ENCODE assay signal across 25 mouse cellular contexts in genomic region chr11:100121466-100121865, GRCm38 (mm10). TPM values are rescaled to one million over a fixed set of nuclear protein-coding genes. Genes with fewer than 3 reads are reported as not detected.
A peak's percentile ranks its signal among the peaks of the same experiment; 100 is the strongest.
DNase-seq lines count a peak whose midpoint lies in the region; ATAC-seq and TF ChIP-seq lines count a peak whose summit lies in the region.
"Had no signal": no experiment of that assay in that cellular context is flagged by ENCODE, and none has a peak within 500 bp of the region (broad histone marks: within the 10 kb centered on the region; RNA-seq: fewer than 3 reads in every experiment).

TSS of gene Krt13 (minus strand) at chr11:100121566.

- H3ac ChIP-seq in C2C12 (ENCODE audit: control insufficient read depth, insufficient read length, low read depth) (no peak within 1 kb of the TSS), myocyte (ENCODE audit: control insufficient read depth, insufficient read length) (no peak within 1 kb of the TSS)

- H3K4me2 ChIP-seq in embryonic facial prominence, embryonic 14.5 days (ENCODE audit: low read depth, low read length) = no peak within 1 kb of the TSS
- H3K4me2 ChIP-seq in myocyte (ENCODE audit: low read depth) = peak within 1 kb of the TSS; percentile 41
- no peak within 1 kb of the TSS for H3K4me2 ChIP-seq in stomach, embryonic 16.5 days (ENCODE audit: low read depth, low read length)
- no peak within 1 kb of the TSS for H3K4me2 ChIP-seq in midbrain, embryonic 13.5 days (replicated peaks)
- H3K4me2 ChIP-seq: forebrain, embryonic 12.5 days; hindbrain, embryonic 12.5 days had no signal

- no peak within 1 kb of the TSS for H3K27ac ChIP-seq in embryonic facial prominence, embryonic 14.5 days (replicated peaks; ENCODE audit: low read depth, low read length)
- no peak within 1 kb of the TSS for H3K27ac ChIP-seq in embryonic facial prominence, embryonic 10.5 days (replicated peaks)
- H3K27ac ChIP-seq in stomach, embryonic 16.5 days (ENCODE audit: low read length) = peak within 1 kb of the TSS; percentile 43
- no peak within 1 kb of the TSS for H3K27ac ChIP-seq in midbrain, embryonic 13.5 days
- H3K27ac ChIP-seq: forebrain, embryonic 12.5 days; heart, embryonic 10.5 days; hindbrain, embryonic 12.5 days had no signal

- H3K4me3 ChIP-seq in embryonic facial prominence, embryonic 14.5 days (ENCODE audit: low read depth, low read length) = no peak within 1 kb of the TSS
- no peak within 1 kb of the TSS for H3K4me3 ChIP-seq in embryonic facial prominence, embryonic 10.5 days
- H3K4me3 ChIP-seq in C2C12 (ENCODE audit: insufficient read depth, poor library complexity, severe bottlenecking) (no peak within 1 kb of the TSS), myocyte (no peak within 1 kb of the TSS)
- peak within 1 kb of the TSS; percentile 21 for H3K4me3 ChIP-seq in stomach, embryonic 16.5 days (replicated peaks; ENCODE audit: low read length)
- H3K4me3 ChIP-seq in midbrain, embryonic 13.5 days (replicated peaks) = no peak within 1 kb of the TSS
- H3K4me3 ChIP-seq: forebrain, embryonic 12.5 days; heart, embryonic 10.5 days; hindbrain, embryonic 12.5 days had no signal

- H3K9me3 ChIP-seq in embryonic facial prominence, embryonic 14.5 days (ENCODE audit: control insufficient read depth, low read length) = no peaks in the 10 kb centered on the region
- no peaks in the 10 kb centered on the region for H3K9me3 ChIP-seq in embryonic facial prominence, embryonic 10.5 days
- no peaks in the 10 kb centered on the region for H3K9me3 ChIP-seq in stomach, embryonic 16.5 days (replicated peaks; ENCODE audit: control insufficient read depth, low read length)
- H3K9me3 ChIP-seq in midbrain, embryonic 13.5 days = no peaks in the 10 kb centered on the region
- H3K9me3 ChIP-seq: forebrain, embryonic 12.5 days; heart, embryonic 10.5 days; hindbrain, embryonic 12.5 days had no signal

- H3K36me3 ChIP-seq in embryonic facial prominence, embryonic 14.5 days (ENCODE audit: control insufficient read depth, insufficient read depth, low read length) = no peaks in the 10 kb centered on the region
- no peaks in the 10 kb centered on the region for H3K36me3 ChIP-seq in embryonic facial prominence, embryonic 10.5 days (replicated peaks)
- H3K36me3 ChIP-seq in C2C12 (ENCODE audit: control insufficient read depth, insufficient read depth) (no peaks in the 10 kb centered on the region), myocyte (ENCODE audit: control insufficient read depth, insufficient read depth) (no peaks in the 10 kb centered on the region)
- H3K36me3 ChIP-seq in stomach, embryonic 16.5 days (ENCODE audit: control insufficient read depth, insufficient read depth, low read length) = no peaks in the 10 kb centered on the region
- H3K36me3 ChIP-seq in midbrain, embryonic 13.5 days = no peaks in the 10 kb centered on the region
- H3K36me3 ChIP-seq: forebrain, embryonic 12.5 days; heart, embryonic 10.5 days; hindbrain, embryonic 12.5 days had no signal

- no peaks in the 10 kb centered on the region for H3K4me1 ChIP-seq in embryonic facial prominence, embryonic 14.5 days (ENCODE audit: control insufficient read depth, insufficient read depth, low read length)
- H3K4me1 ChIP-seq in embryonic facial prominence, embryonic 10.5 days = no peaks in the 10 kb centered on the region
- no peaks in the 10 kb centered on the region for H3K4me1 ChIP-seq in stomach, embryonic 16.5 days (ENCODE audit: control insufficient read depth, insufficient read depth, low read length)
- no peaks in the 10 kb centered on the region for H3K4me1 ChIP-seq in midbrain, embryonic 13.5 days (replicated peaks)
- H3K4me1 ChIP-seq: forebrain, embryonic 12.5 days; hindbrain, embryonic 12.5 days had no signal

- ATAC-seq in embryonic facial prominence, embryonic 14.5 days (ENCODE audit: low read depth) = no peak
- ATAC-seq in stomach, embryonic 16.5 days (ENCODE audit: insufficient read depth, low FRiP score) = no peak
- ATAC-seq in midbrain, embryonic 13.5 days = no peak
- ATAC-seq: forebrain, embryonic 16.5 days; Patski had no signal

- no peaks in the 10 kb centered on the region for H3K27me3 ChIP-seq in embryonic facial prominence, embryonic 14.5 days (replicated peaks; ENCODE audit: control insufficient read depth, insufficient read depth, low read length)
- H3K27me3 ChIP-seq in embryonic facial prominence, embryonic 10.5 days (replicated peaks; ENCODE audit: low read depth, poor library complexity, severe bottlenecking) = no peaks in the 10 kb centered on the region
- no peaks in the 10 kb centered on the region for H3K27me3 ChIP-seq in C2C12 (ENCODE audit: control insufficient read depth, insufficient read depth, insufficient read length)
- H3K27me3 ChIP-seq in myocyte (ENCODE audit: control insufficient read depth, insufficient read depth, insufficient read length) = no peaks in the 10 kb centered on the region
- no peaks in the 10 kb centered on the region for H3K27me3 ChIP-seq in stomach, embryonic 16.5 days (ENCODE audit: control insufficient read depth, insufficient read depth, low read length)
- H3K27me3 ChIP-seq in midbrain, embryonic 13.5 days = no peaks in the 10 kb centered on the region
- H3K27me3 ChIP-seq: forebrain, embryonic 12.5 days; hindbrain, embryonic 12.5 days; Patski had no signal

- H3K79me3 ChIP-seq in C2C12 (ENCODE audit: low read depth) = no peaks in the 10 kb centered on the region

- no peak for DNase-seq in embryonic facial prominence, embryonic 14.5 days (ENCODE audit: low spot score)
- no peak for DNase-seq in embryonic facial prominence, embryonic 10.5 days (ENCODE audit: low spot score)
- DNase-seq in layer of hippocampus, adult 9-10 months (ENCODE audit: low spot score) = no peak
- DNase-seq: adrenal gland, adult 2 months; adrenal gland, postnatal 25 days; B cell, adult 2 months; cerebellum, adult 18-20 months; cerebellum, adult 9-11 months; cerebellum, postnatal 36 days; gastrocnemius, postnatal 10 days; heart, adult 18-20 months; heart, postnatal 10 days; heart, postnatal 4 days had no signal

- no peak for TF ChIP-seq POLR2A in myocyte (IDR thresholded peaks at IDR 0.05; ENCODE audit: insufficient read length, low read depth)

- no peak within 1 kb of the TSS for H3K9ac ChIP-seq in embryonic facial prominence, embryonic 14.5 days (ENCODE audit: low read depth, low read length)
- H3K9ac ChIP-seq in stomach, embryonic 16.5 days (ENCODE audit: low read length) = peak within 1 kb of the TSS; percentile 31; the same call in 1 of the 2 replicates
- H3K9ac ChIP-seq in midbrain, embryonic 13.5 days (replicated peaks) = no peak within 1 kb of the TSS
- H3K9ac ChIP-seq: forebrain, embryonic 12.5 days; hindbrain, embryonic 12.5 days had no signal

- TF ChIP-seq CTCF in C2C12 (IDR thresholded peaks at IDR 0.05; ENCODE audit: control insufficient read depth, insufficient read depth, insufficient read length) = no peak

- 69% methylated on average over 3 of the region's 3 CpGs for WGBS in embryonic facial prominence, embryonic 14.5 days
- 79% methylated on average over 3 of the region's 3 CpGs for WGBS in embryonic facial prominence, embryonic 10.5 days
- 68% methylated on average over 3 of the region's 3 CpGs for WGBS in stomach, embryonic 16.5 days
- WGBS in midbrain, embryonic 13.5 days = 78% methylated on average over 3 of the region's 3 CpGs

- H3K79me2 ChIP-seq in C2C12 (ENCODE audit: control insufficient read depth, insufficient read depth) (no peaks in the 10 kb centered on the region), myocyte (ENCODE audit: control insufficient read depth, insufficient read depth) (no peaks in the 10 kb centered on the region)

TF ChIP-seq in C2C12, 6 proteins besides CTCF, POLR2A, EP300 and RAD21:
- TF ChIP-seq MAX (IDR thresholded peaks at IDR 0.05) (no peak), USF1 (IDR thresholded peaks at IDR 0.05; ENCODE audit: low read depth) (no peak), MYOD1 (IDR thresholded peaks at IDR 0.05; ENCODE audit: control insufficient read depth, insufficient read length, low read depth) (no peak), FOSL1 (IDR thresholded peaks at IDR 0.05; ENCODE audit: insufficient read depth, low read length, poor library complexity, severe bottlenecking) (no peak), CEBPB (IDR thresholded peaks at IDR 0.05; ENCODE audit: low read depth) (no peak), MYOG (IDR thresholded peaks at IDR 0.05; ENCODE audit: control insufficient read depth, extremely low read depth, insufficient read length) (no peak)

TF ChIP-seq in myocyte, 11 proteins besides CTCF, POLR2A, EP300 and RAD21:
- TF ChIP-seq USF1 (IDR thresholded peaks at IDR 0.05; ENCODE audit: low read depth) = no peak
- no peak for TF ChIP-seq TCF12 (IDR thresholded peaks at IDR 0.05; ENCODE audit: insufficient read depth, poor library complexity, severe bottlenecking)
- no peak for TF ChIP-seq TCF3 (IDR thresholded peaks at IDR 0.05; ENCODE audit: insufficient read length, low read depth)
- TF ChIP-seq CEBPB (IDR thresholded peaks at IDR 0.05; ENCODE audit: insufficient read depth, poor library complexity, severe bottlenecking) = no peak
- TF ChIP-seq MYOD1 (IDR thresholded peaks at IDR 0.05; ENCODE audit: control insufficient read depth in 1 of 3, insufficient read length in 2 of 3, low read depth in 2 of 3) = no peak
- no peak for TF ChIP-seq POLR2AphosphoS2 (IDR thresholded peaks at IDR 0.05; ENCODE audit: insufficient read length, low read depth)
- TF ChIP-seq MYOG (IDR thresholded peaks at IDR 0.05; ENCODE audit: control insufficient read depth in 1 of 3, insufficient read depth in 1 of 3, insufficient read length in 2 of 3, low read depth in 2 of 3) = no peak
- no peak for TF ChIP-seq SRF (IDR thresholded peaks at IDR 0.05; ENCODE audit: control insufficient read depth, insufficient read length, low read depth)
- TF ChIP-seq REST (IDR thresholded peaks at IDR 0.05; ENCODE audit: insufficient read depth, insufficient read length) = no peak
- TF ChIP-seq MAX (IDR thresholded peaks at IDR 0.05; ENCODE audit: low read depth) = no peak
- TF ChIP-seq E2F4 (IDR thresholded peaks at IDR 0.05; ENCODE audit: insufficient read depth) = no peak

RNA-seq across cellular contexts. Expression of gene Krt13, which starts in this region (rescaled TPM):
- polyA plus RNA-seq in embryonic facial prominence, embryonic 14.5 days (2014; fragmentation: Nextera tagmentation; extraction: Ambion mirVana) = 9.6 and 60.5 TPM in 2 replicates
- polyA plus RNA-seq in embryonic facial prominence, embryonic 10.5 days (2016; fragmentation: Nextera tagmentation; extraction: Ambion mirVana) = not detected in 2 replicates
- polyA plus RNA-seq in C2C12 (2012; fragmentation: generic; extraction: Trizol) (20.0 TPM), myocyte (2012; fragmentation: generic; extraction: Trizol) (2.9 TPM)
- polyA plus RNA-seq in stomach, embryonic 16.5 days (2015; fragmentation: Nextera tagmentation; extraction: Ambion mirVana) = 1,856 and 2,859 TPM in 2 replicates
- 0.22 TPM in 1 of 2 replicates, not detected in the other for polyA plus RNA-seq in midbrain, embryonic 13.5 days (2015; fragmentation: Nextera tagmentation; extraction: Ambion mirVana)
- polyA plus RNA-seq: adrenal gland, adult 2 months; embryonic facial prominence, embryonic 11.5 days; forebrain, embryonic 12.5 days; forebrain, embryonic 16.5 days; frontal cortex, adult 2 months; heart, embryonic 14.5 days; hindbrain, embryonic 12.5 days; Patski had no signal

Comparison
In these comparisons a context has a peak if more than half of its experiments do, and no peak if none do; other contexts are left out.
1. RNA of gene Krt13 (polyA plus RNA-seq): 1,856 to 2,859 TPM in stomach, embryonic 16.5 days; 9.6 to 60.5 TPM in embryonic facial prominence, embryonic 14.5 days, 20.0 TPM in C2C12 (single experiment), 2.9 TPM in myocyte (single experiment), 0.22 TPM in midbrain, embryonic 13.5 days and not detected in embryonic facial prominence, embryonic 10.5 days; every median in the first group is over 10 times any median in the second.